Mouse (Mus musculus) limb, embryonic 12.5 days (tissue): ENCODE data around the gene Rps15. TPM values are rescaled to one million over a fixed set of nuclear protein-coding genes. Genes with fewer than 3 reads are reported as not detected.

Experiments
- ATAC-seq: fragments of 200-750 bp; cut with Nextera tagmentation; 2 replicates; pipeline ENCODE4 v1.8.0; 2017; ENCODE audit warnings: low read depth, moderate TSS enrichment; ENCODE audit not compliant: insufficient number of reproducible peaks, insufficient read depth, low FRiP score, low TSS enrichment
- H3K27ac ChIP-seq: fragments of 300-500 bp; sonication (generic); 2 replicates; pipeline ENCODE4 v1.5.1; 2016; ENCODE audit warnings: mild to moderate bottlenecking, moderate library complexity
- H3K27me3 ChIP-seq: fragments of 300-500 bp; sonication (generic); 2 replicates; pipeline ENCODE4 v1.6.1; 2016; ENCODE audit warnings: mild to moderate bottlenecking, moderate library complexity
- H3K36me3 ChIP-seq: fragments of 300-500 bp; sonication (generic); 2 replicates; pipeline ENCODE4 v1.6.1; 2016; ENCODE audit warnings: mild to moderate bottlenecking, moderate library complexity
- H3K4me1 ChIP-seq: fragments of 300-500 bp; sonication (generic); replicated peaks from 2 replicates; pipeline ENCODE4 v1.6.1; 2016
- H3K4me2 ChIP-seq: fragments of 300-500 bp; sonication (generic); 2 replicates; pipeline ENCODE4 v1.6.1; 2016; ENCODE audit warnings: mild to moderate bottlenecking, moderate library complexity
- H3K4me3 ChIP-seq: fragments of 300-500 bp; sonication (generic); replicated peaks from 2 replicates; pipeline ENCODE4 v1.5.1; 2016; ENCODE audit warnings: mild to moderate bottlenecking
- H3K9ac ChIP-seq: fragments of 300-500 bp; sonication (generic); replicated peaks from 2 replicates; pipeline ENCODE4 v1.6.1; 2016; ENCODE audit warnings: mild to moderate bottlenecking, moderate library complexity
- H3K9me3 ChIP-seq: fragments of 300-500 bp; sonication (generic); 2 replicates; pipeline ENCODE4 v1.6.1; 2016; ENCODE audit warnings: mild to moderate bottlenecking, moderate library complexity
- WGBS: fragments of 180-500 bp; shearing (Covaris S2); methylation state at CpG from one replicate; pipeline ENCODE4 v1.1.7; 2016; 5-methylcytosine and 5-hydroxymethylcytosine counted together
- polyA plus RNA-seq: library from polyadenylated mRNA; unstranded; fragments of >200 nt; fragmentation: Nextera tagmentation; extraction: Ambion mirVana; gene quantifications from 2 replicates; pipeline ENCODE4 v1.2.1, GENCODE M21; 2016

The Rps15 gene
- polyA plus RNA-seq, 1 experiment from 2014 or later = 930 TPM

DNA sequence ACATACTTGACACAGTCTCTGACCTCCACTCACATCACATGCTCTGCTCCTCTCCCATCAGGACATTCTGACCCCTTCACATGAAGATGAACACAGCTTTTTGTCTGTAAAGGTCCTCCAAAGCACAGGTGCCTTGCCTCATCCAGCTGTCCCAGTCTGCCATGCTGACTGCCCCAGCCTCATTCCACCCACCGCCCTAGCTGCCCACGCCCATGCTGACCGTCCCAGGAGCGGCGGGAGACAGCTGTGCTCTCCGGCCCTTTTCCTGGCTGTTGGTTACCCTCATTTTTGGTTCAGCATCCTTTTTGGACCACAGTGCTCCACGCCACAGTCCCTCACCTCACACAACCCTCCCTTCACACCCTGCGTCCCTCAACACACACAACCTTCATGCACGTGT is 13.9 kb upstream of the Rps15 start:
- no peaks in the 10 kb centered on the region for H3K9me3 ChIP-seq
- no peaks in the 10 kb centered on the region for H3K27me3 ChIP-seq
- H3K27ac ChIP-seq = no peak overlapping the region
- no peak for ATAC-seq
- H3K9ac ChIP-seq = no peak overlapping the region
- peaks cover 98% of the 10 kb centered on the region for H3K36me3 ChIP-seq
- no peak overlapping the region for H3K4me3 ChIP-seq
- H3K4me1 ChIP-seq = no peaks in the 10 kb centered on the region; the same call in 1 of the 2 replicates
- no peak overlapping the region for H3K4me2 ChIP-seq
- WGBS = 93% methylated on average over 9 of the region's 9 CpGs

DNA sequence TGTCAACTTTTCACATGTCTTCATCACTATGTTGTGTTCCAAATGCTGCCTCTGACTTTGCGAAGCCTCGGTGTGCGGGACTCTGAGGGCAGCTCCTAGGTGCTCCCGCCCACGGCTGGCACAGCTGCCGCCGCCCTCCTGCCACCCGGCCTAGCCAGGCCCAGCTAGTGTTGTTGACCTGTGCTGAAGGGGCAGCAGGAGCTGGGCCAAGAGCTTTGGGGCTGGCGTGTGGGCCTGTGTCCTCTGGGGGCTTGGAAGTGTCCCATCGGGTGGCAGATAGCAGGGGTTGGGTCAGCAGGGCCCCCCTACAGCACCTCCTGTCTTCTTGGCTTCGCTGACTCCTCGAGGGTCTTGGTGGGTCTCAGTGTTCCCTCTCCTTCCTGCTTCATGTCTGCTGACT is 13.0 kb upstream of the Rps15 start:
- H3K36me3 ChIP-seq = peaks cover 98% of the 10 kb centered on the region
- no peak overlapping the region for H3K9ac ChIP-seq
- H3K4me3 ChIP-seq = no peak overlapping the region
- no peak for ATAC-seq
- 96% methylated on average over 12 of the region's 12 CpGs for WGBS
- no peaks in the 10 kb centered on the region for H3K27me3 ChIP-seq
- H3K4me2 ChIP-seq = no peak overlapping the region
- H3K9me3 ChIP-seq = no peaks in the 10 kb centered on the region
- H3K4me1 ChIP-seq = no peaks in the 10 kb centered on the region
- no peak overlapping the region for H3K27ac ChIP-seq

DNA sequence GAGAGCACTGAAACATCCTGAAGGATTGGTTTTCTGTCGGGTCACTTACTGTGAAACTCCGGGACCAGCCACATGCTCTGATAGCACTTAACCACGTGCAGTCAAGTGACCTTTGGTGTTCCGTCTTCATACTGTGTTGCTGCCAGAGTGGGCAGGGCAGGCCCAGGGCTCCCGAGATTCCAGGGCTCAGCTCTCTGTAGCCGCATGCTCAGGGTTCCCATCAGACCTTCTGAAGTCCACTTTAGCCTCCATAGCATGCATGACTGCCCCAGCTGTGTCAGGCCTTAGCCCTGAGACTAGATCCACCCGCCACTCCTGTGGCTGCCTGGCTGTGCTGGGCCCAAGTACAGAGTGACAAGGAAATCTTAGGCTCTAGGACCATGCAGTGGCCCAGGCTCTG is 10.9 kb upstream of the Rps15 start:
- Histone ChIP-seq H3K4me1 (no peaks in the 10 kb centered on the region), H3K27me3 (no peaks in the 10 kb centered on the region), H3K36me3 (peaks cover 98% of the 10 kb centered on the region), H3K4me2 (no peak overlapping the region), H3K9ac (no peak overlapping the region), H3K27ac (no peak overlapping the region), H3K4me3 (no peak overlapping the region), H3K9me3 (no peaks in the 10 kb centered on the region)
- ATAC-seq = no peak
- WGBS = 85% methylated on average over 7 of the region's 7 CpGs

DNA sequence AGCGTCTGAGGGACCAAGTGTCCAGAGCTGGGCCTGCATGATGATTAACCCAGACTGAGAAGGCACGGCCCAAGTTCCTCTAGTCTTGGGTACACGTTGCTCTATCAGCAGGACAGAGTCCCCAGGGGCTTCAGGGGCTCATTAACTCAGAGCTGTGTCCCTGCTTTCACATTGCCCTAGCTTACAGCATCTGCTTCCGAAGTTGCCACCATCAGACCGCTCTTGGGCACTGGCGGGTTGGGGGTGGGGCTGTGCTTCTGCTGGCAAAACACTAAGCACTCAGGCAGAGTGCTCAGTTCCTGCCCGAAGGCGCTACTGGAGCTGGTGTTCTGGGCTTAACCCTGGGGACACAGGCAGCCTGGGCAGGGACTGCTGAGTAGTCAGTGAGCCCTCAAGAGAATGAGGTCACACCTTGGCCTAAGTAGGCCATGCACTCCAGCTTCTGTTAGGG is 10.3 kb upstream of the Rps15 start:
- no peak overlapping the region for H3K27ac ChIP-seq
- peaks cover 98% of the 10 kb centered on the region for H3K36me3 ChIP-seq
- no peak overlapping the region for H3K4me2 ChIP-seq
- no peaks in the 10 kb centered on the region for H3K9me3 ChIP-seq
- no peak for ATAC-seq
- no peaks in the 10 kb centered on the region for H3K4me1 ChIP-seq
- H3K27me3 ChIP-seq = no peaks in the 10 kb centered on the region
- WGBS = 79% methylated on average over 8 of the region's 8 CpGs
- no peak overlapping the region for H3K9ac ChIP-seq
- no peak overlapping the region for H3K4me3 ChIP-seq

DNA sequence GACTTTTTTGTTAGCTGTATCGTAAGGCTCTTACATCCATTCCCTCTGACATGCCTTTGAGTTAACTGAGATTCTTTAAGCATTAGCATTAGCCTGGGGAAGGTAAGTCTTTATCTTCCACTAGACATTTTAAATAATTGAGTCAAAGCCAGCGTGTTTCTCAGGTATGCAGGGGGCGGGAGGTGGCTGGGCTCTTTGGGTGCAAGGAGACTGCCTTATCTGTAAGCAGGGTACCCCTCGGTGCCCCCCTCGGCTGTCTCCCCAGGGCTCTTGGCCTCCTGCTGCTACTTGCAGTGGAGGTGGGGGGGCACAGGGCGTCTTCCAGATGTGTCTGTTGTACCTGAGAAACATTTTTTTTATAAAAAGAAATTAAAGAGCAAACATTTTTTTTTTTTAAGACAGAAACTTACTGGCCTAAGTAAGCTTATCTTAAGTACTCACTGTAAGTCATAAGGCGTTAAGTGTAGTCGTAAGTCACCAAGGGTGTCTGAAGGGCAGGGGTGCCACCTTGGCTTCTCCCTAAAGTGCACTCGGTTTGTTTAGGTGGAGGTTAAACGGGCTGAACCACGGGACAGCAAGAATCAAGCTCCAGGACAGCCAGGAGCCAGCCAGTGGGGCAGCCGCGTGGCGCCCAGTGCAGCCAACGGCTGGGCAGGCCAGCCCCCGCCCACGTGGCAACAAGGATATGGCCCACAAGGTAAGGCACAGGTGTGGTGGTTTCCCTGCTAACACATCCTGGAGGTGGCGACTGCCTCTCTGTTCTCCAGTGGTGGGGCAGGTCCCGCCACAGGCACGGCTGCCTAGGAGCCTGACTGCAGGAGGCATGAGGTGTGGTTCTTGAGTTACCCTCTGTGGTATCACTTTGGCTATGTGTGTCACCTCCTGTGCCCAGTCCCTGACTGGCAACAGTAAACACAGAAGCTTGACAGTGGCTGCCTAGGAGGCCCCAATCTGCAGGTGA is 9.5 kb upstream of the Rps15 start:
- 88% methylated on average over 20 of the region's 20 CpGs for WGBS
- Histone ChIP-seq H3K4me1 (no peaks in the 10 kb centered on the region), H3K9me3 (no peaks in the 10 kb centered on the region), H3K4me3 (no peak overlapping the region), H3K4me2 (no peak overlapping the region), H3K27me3 (no peaks in the 10 kb centered on the region), H3K36me3 (peaks cover 98% of the 10 kb centered on the region), H3K9ac (no peak overlapping the region), H3K27ac (no peak overlapping the region)
- ATAC-seq = no peak

DNA sequence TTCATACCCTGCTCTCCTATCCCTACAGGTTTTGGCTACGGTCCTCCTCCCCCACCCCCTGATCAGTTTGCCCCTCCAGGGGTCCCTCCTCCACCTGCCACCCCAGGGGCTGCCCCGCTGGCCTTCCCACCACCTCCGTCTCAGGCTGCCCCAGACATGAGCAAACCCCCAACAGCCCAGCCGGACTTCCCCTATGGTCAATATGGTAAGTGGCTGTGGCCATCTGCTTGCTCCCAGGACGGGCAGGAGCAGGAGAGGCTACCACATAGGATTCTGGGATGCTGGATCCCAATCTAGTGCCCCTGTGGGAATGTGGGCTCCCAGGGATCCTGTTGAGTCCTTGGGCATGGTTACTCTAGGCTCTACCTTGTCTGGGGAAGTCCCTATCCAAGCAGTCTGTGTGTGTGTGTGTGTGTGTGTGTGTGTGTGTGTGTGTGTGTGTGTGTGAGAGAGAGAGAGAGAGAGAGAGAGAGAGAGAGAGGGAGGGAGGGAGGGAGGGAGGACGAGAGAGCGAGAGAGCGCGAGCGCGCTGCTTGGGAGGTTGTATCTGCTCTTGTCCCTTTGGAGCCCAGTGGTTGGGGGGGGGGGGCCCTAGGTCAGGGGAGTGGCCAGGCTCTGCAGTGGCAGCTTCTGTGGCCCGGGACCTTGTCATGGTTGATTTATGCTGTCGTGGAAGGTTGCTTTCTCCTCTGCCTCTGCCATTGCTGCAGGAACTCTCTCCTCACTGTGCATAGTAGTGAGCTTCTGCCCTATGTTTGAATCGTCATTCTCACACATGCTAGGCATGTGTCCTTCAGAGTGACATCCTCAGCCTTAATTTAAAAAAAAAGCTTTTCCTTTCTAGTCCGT is 6.8 kb upstream of the Rps15 start:
- Histone ChIP-seq H3K9me3 (no peaks in the 10 kb centered on the region), H3K27ac (no peak overlapping the region), H3K4me3 (no peak overlapping the region), H3K36me3 (peaks cover 88% of the 10 kb centered on the region), H3K4me2 (no peak overlapping the region), H3K4me1 (no peaks in the 10 kb centered on the region), H3K9ac (no peak overlapping the region), H3K27me3 (no peaks in the 10 kb centered on the region)
- 80% methylated on average over 13 of the region's 15 CpGs for WGBS
- no peak for ATAC-seq

DNA sequence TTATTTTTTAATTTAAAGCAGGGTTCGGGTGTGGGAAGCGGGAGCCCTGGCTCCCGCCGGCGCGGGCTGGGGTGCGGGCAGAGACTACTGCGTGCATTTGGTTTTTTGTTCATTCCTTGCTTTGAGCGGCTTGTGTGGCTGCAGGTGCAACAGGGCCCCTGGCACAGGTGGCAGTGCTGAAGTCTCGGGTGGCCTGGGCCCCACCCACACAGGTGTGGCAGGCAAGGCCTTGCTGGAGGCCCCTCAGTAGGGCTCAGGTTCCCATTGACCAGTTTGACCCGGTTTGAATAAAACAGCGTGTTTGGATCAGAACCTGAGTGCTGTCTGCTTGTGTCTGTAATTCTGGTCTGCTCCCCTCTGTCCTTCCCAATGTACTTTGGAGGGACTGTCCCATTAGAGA is 4.2 kb upstream of the Rps15 start:
- Histone ChIP-seq H3K9ac (no peak overlapping the region), H3K4me2 (no peak overlapping the region), H3K9me3 (no peaks in the 10 kb centered on the region), H3K4me1 (peaks cover 5% of the 10 kb centered on the region; the same call in 1 of the 2 replicates), H3K27me3 (no peaks in the 10 kb centered on the region), H3K4me3 (no peak overlapping the region), H3K27ac (no peak overlapping the region), H3K36me3 (peaks cover 62% of the 10 kb centered on the region)
- 90% methylated on average over 12 of the region's 12 CpGs for WGBS
- ATAC-seq = no peak

DNA sequence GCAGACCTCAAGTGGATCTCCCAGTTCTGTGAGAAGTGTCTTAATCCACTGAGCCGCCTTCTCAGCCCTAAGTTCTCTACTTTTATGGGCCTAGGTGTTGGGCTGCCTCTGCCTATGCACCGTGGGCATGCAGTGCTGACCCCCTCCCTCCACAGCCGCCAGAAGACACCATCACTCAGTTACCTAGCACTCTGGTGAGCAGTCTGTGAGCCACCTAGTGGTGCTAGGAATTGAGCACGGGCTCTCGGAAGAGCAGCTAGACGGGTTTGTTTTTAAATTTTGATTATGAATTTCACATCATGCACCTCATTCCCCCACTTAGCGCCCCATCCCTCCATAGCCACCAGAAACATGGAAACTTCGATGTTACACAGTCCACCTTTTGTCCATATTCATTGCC is 3.6 kb upstream of the Rps15 start:
- Histone ChIP-seq H3K4me1 (peaks cover 10% of the 10 kb centered on the region), H3K36me3 (peaks cover 60% of the 10 kb centered on the region), H3K4me3 (no peak overlapping the region), H3K27me3 (no peaks in the 10 kb centered on the region), H3K27ac (no peak overlapping the region), H3K4me2 (no peak overlapping the region), H3K9me3 (no peaks in the 10 kb centered on the region), H3K9ac (no peak overlapping the region)
- no peak for ATAC-seq
- 71% methylated on average over 8 of the region's 8 CpGs for whole genome bisulfite sequencing

DNA sequence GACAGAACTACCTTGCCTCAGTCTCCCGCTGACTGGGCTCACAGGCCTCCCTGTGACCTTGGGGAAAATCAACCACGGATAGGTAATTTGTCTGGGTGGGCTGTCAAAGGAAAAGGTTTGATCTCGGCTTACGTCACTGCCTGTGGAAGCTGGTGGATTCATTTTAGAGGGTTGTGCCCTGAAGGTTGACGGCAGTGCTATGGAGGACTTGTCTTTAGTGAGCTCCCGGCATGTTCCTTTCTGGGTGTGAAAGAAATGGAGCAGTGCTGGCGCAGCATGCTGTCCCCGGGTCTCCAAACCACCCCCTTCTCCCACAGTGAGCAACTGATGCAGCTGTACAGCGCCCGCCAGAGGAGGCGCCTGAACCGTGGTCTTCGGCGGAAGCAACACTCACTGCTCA is 1.1 kb downstream of the Rps15 start:
- Histone ChIP-seq H3K27me3 (peaks cover 17% of the 10 kb centered on the region), H3K4me1 (peaks cover 26% of the 10 kb centered on the region), H3K9ac (peak overlapping the region; percentile 99), H3K9me3 (no peaks in the 10 kb centered on the region), H3K27ac (peak overlapping the region; percentile 93), H3K4me3 (peak overlapping the region; percentile 97), H3K36me3 (peaks cover 29% of the 10 kb centered on the region), H3K4me2 (peak overlapping the region; percentile 94)
- ATAC-seq = no peak
- WGBS = 19% methylated on average over 14 of the region's 14 CpGs

DNA sequence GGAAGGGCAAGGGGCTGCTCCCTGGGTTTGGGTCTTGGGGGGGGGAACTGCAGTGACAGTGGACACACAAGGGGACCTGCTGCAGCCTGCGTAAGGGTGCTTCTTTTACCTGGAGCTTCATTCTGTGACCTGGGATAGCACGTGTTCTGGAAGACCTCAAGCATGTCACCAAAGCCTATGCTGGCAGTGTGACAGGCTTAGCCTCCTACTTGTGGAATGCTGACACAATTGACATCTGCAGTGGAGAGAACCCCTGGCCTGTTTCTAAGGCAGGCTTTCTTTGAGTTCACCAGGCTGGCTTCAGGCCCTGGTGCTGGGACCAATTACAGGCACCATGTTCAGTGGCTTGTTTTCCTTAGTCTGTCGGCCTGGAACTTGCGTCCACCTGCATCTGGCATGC is 2.1 kb downstream of the Rps15 start:
- H3K9me3 ChIP-seq = no peaks in the 10 kb centered on the region
- no peak overlapping the region for H3K4me2 ChIP-seq
- H3K9ac ChIP-seq = peak overlapping the region; percentile 19; the same call in 1 of the 2 replicates
- peaks cover 27% of the 10 kb centered on the region for H3K27me3 ChIP-seq
- H3K4me1 ChIP-seq = peaks cover 34% of the 10 kb centered on the region
- peak overlapping the region; percentile 35 for H3K27ac ChIP-seq
- H3K36me3 ChIP-seq = peaks cover 19% of the 10 kb centered on the region
- no peak for ATAC-seq
- WGBS = 73% methylated on average over 4 of the region's 4 CpGs
- H3K4me3 ChIP-seq = peak overlapping the region; percentile 97; the same call in 1 of the 2 replicates

DNA sequence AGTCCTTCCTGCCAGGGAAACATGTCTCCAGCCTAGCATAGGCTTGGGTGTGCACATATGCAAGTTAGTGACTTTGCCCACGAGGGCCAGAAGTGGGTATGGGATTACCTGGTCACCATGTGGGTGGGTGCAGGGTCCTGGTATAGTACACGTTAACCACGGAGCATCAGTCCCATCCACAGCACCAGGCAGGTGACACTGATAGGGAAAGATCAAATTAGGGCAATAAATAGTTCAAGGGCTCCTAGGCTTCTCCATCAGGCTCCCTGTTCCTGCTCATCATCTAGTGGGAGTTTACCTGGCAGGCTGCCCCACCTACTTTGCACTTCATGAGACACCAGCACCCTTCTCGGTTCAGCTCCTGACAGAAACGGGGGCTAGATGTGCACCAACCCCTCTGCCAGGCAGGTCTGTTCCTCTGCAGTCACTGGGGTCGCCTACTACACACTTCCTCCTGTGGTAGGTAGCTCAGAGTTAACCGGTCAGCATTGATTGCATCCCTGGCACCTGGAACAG is 2.6 kb downstream of the Rps15 start:
- H3K27ac ChIP-seq = peak overlapping the region; percentile 35
- H3K4me3 ChIP-seq = no peak overlapping the region
- H3K9me3 ChIP-seq = no peaks in the 10 kb centered on the region
- H3K9ac ChIP-seq = no peak overlapping the region
- peaks cover 32% of the 10 kb centered on the region for H3K27me3 ChIP-seq
- peaks cover 19% of the 10 kb centered on the region for H3K36me3 ChIP-seq
- WGBS = 43% methylated on average over 7 of the region's 7 CpGs
- no peak overlapping the region for H3K4me2 ChIP-seq
- peaks cover 40% of the 10 kb centered on the region for H3K4me1 ChIP-seq
- no peak for ATAC-seq
